Mouse (Mus musculus) lung, embryonic 15.5 days (tissue): ENCODE measurements around the gene Rab43. TPM values are rescaled to one million over a fixed set of nuclear protein-coding genes. Genes with fewer than 3 reads are reported as not detected.
A peak's percentile ranks its signal among the peaks of the same experiment; 100 is the strongest.

Source experiments
- ATAC-seq: fragments of 200-750 bp; cut with Nextera tagmentation; 2 replicates; pipeline ENCODE4 v1.8.0; 2017; ENCODE audit warnings: moderate number of reproducible peaks, borderline replicate concordance; ENCODE audit not compliant: low FRiP score, low TSS enrichment; ENCODE audit errors: extremely low read depth
- H3K27ac ChIP-seq: fragments of 300-500 bp; sonication (generic); 2 replicates; pipeline ENCODE4 v1.5.1; 2015; ENCODE audit warnings: moderate library complexity, mild to moderate bottlenecking, inconsistent platforms
- H3K27me3 ChIP-seq: fragments of 300-500 bp; sonication (generic); 2 replicates; pipeline ENCODE4 v1.6.1; 2015; ENCODE audit warnings: inconsistent platforms
- H3K36me3 ChIP-seq: fragments of 300-500 bp; sonication (generic); 2 replicates; pipeline ENCODE4 v1.6.1; 2015; ENCODE audit warnings: inconsistent platforms
- H3K4me1 ChIP-seq: fragments of 300-500 bp; sonication (generic); 2 replicates; pipeline ENCODE4 v1.6.1; 2015; ENCODE audit warnings: inconsistent platforms
- H3K4me2 ChIP-seq: fragments of 300-500 bp; sonication (generic); 2 replicates; pipeline ENCODE4 v1.6.1; 2015; ENCODE audit warnings: inconsistent platforms, mild to moderate bottlenecking, moderate library complexity
- H3K4me3 ChIP-seq: fragments of 300-500 bp; sonication (generic); 2 replicates; pipeline ENCODE4 v1.5.1; 2015; ENCODE audit warnings: mild to moderate bottlenecking, inconsistent platforms
- H3K9ac ChIP-seq: fragments of 300-500 bp; sonication (generic); 2 replicates; pipeline ENCODE4 v1.6.1; 2015; ENCODE audit warnings: inconsistent platforms
- H3K9me3 ChIP-seq: fragments of 300-500 bp; sonication (generic); 2 replicates; pipeline ENCODE4 v1.6.1; 2016; ENCODE audit warnings: inconsistent platforms
- WGBS: fragments of 180-500 bp; shearing (Covaris S2); methylation state at CpG from one replicate; pipeline ENCODE4 v1.1.7; 2015; 5-methylcytosine and 5-hydroxymethylcytosine counted together
- polyA plus RNA-seq: library from polyadenylated mRNA; unstranded; fragments of >200 nt; fragmentation: Nextera tagmentation; extraction: Ambion mirVana; gene quantifications from 2 replicates; pipeline ENCODE4 v1.2.1, GENCODE M21; 2015

Gene Rab43
- polyA plus RNA-seq, 1 experiment from 2014 or later, result 12.6 TPM

- Histone ChIP-seq H3K4me2 (peak overlapping the region; percentile 86), H3K27me3 (no peaks in the 10 kb centered on the region), H3K4me3 (no peak overlapping the region), H3K4me1 (peaks cover 15% of the 10 kb centered on the region), H3K9me3 (no peaks in the 10 kb centered on the region), H3K36me3 (peaks cover 38% of the 10 kb centered on the region), H3K9ac (no peak overlapping the region), H3K27ac (peak overlapping the region; percentile 93)
- 50% methylated on average over 11 of the region's 11 CpGs for WGBS
- ATAC-seq, result no peak
Measured at GRCm38 (mm10) chr6:87839797-87840341, 27.9 kb upstream of the Rab43 start.

GRCm38 (mm10) chr6:87838551-87839197, 26.7 kb upstream of the Rab43 start, which contains the start of gene Isy1:
TSS of gene Isy1 (minus strand) at chr6:87838798.
- ATAC-seq, result peak; percentile 97

GRCm38 (mm10) chr6:87835695-87836094, 23.7 kb upstream of the Rab43 start, which contains the start of gene Gm45140:
TSS of gene Gm45140 (minus strand) at chr6:87835795.
- Histone ChIP-seq H3K4me1 (peaks cover 15% of the 10 kb centered on the region), H3K4me3 (no peak within 1 kb of the TSS), H3K4me2 (no peak within 1 kb of the TSS), H3K9me3 (no peaks in the 10 kb centered on the region), H3K27ac (no peak within 1 kb of the TSS), H3K27me3 (no peaks in the 10 kb centered on the region), H3K36me3 (peaks cover 21% of the 10 kb centered on the region), H3K9ac (no peak within 1 kb of the TSS)
- ATAC-seq, result no peak
- WGBS, result 91% methylated on average over 7 of the region's 7 CpGs

More at GRCm38 (mm10) chr6:87838551-87839197, 26.7 kb upstream of the Rab43 start, which contains the start of gene Isy1:
- peak within 1 kb of the TSS; percentile 93 for H3K27ac ChIP-seq
- no peaks in the 10 kb centered on the region for H3K27me3 ChIP-seq
- no peaks in the 10 kb centered on the region for H3K9me3 ChIP-seq
- peak within 1 kb of the TSS; percentile 90 for H3K9ac ChIP-seq
- H3K4me3 ChIP-seq, result peak within 1 kb of the TSS; percentile 75
- H3K4me2 ChIP-seq, result peak within 1 kb of the TSS; percentile 86
- peaks cover 37% of the 10 kb centered on the region for H3K36me3 ChIP-seq
- WGBS, result under 1% methylated on average over 46 of the region's 46 CpGs
- H3K4me1 ChIP-seq, result peaks cover 15% of the 10 kb centered on the region

GRCm38 (mm10) chr6:87820366-87820765, 8.4 kb upstream of the Rab43 start:
- no peak for ATAC-seq
- no peak overlapping the region for H3K9ac ChIP-seq
- H3K4me3 ChIP-seq, result no peak overlapping the region
- H3K4me2 ChIP-seq, result no peak overlapping the region
- peaks cover 78% of the 10 kb centered on the region for H3K36me3 ChIP-seq
- no peaks in the 10 kb centered on the region for H3K27me3 ChIP-seq
- H3K4me1 ChIP-seq, result no peaks in the 10 kb centered on the region
- no peaks in the 10 kb centered on the region for H3K9me3 ChIP-seq
- WGBS, result 91% methylated on average over 2 of the region's 2 CpGs
- H3K27ac ChIP-seq, result no peak overlapping the region

- no peak for ATAC-seq
- H3K9ac ChIP-seq, result no peak overlapping the region
- H3K27ac ChIP-seq, result no peak overlapping the region
- H3K9me3 ChIP-seq, result no peaks in the 10 kb centered on the region
- no peak overlapping the region for H3K4me3 ChIP-seq
- H3K4me1 ChIP-seq, result peaks cover 16% of the 10 kb centered on the region
- no peak overlapping the region for H3K4me2 ChIP-seq
- peaks cover 35% of the 10 kb centered on the region for H3K36me3 ChIP-seq
- H3K27me3 ChIP-seq, result no peaks in the 10 kb centered on the region
- 90% methylated on average over 5 of the region's 5 CpGs for WGBS
Measured at GRCm38 (mm10) chr6:87814486-87814885, 2.5 kb upstream of the Rab43 start.

GRCm38 (mm10) chr6:87812656-87813055, 692 bp upstream of the Rab43 start:
- Histone ChIP-seq H3K4me3 (peak overlapping the region; percentile 84), H3K27me3 (no peaks in the 10 kb centered on the region), H3K27ac (peak overlapping the region; percentile 92), H3K9me3 (no peaks in the 10 kb centered on the region), H3K36me3 (peaks cover 18% of the 10 kb centered on the region), H3K4me1 (peaks cover 16% of the 10 kb centered on the region), H3K9ac (no peak overlapping the region), H3K4me2 (peak overlapping the region; percentile 89)
- WGBS, result 85% methylated on average over 1 of the region's 1 CpGs
- ATAC-seq, result no peak

GRCm38 (mm10) chr6:87810713-87811669, 973 bp downstream of the Rab43 start:
- WGBS, result under 1% methylated on average over 77 of the region's 77 CpGs

GRCm38 (mm10) chr6:87810311-87810710, 1.7 kb downstream of the Rab43 start:
- ATAC-seq, result no peak
- Histone ChIP-seq H3K9ac (peak overlapping the region; percentile 77; the same call in 1 of the 2 replicates), H3K9me3 (no peaks in the 10 kb centered on the region), H3K36me3 (peaks cover 6% of the 10 kb centered on the region; the same call in 1 of the 2 replicates), H3K27me3 (no peaks in the 10 kb centered on the region), H3K27ac (peak overlapping the region; percentile 92), H3K4me2 (peak overlapping the region; percentile 89), H3K4me1 (peaks cover 20% of the 10 kb centered on the region), H3K4me3 (peak overlapping the region; percentile 84)
- 31% methylated on average over 6 of the region's 6 CpGs for WGBS

More at GRCm38 (mm10) chr6:87810713-87811669, 973 bp downstream of the Rab43 start:
- Histone ChIP-seq H3K4me1 (peaks cover 20% of the 10 kb centered on the region), H3K9me3 (no peaks in the 10 kb centered on the region), H3K27ac (peak overlapping the region; percentile 92), H3K4me3 (peak overlapping the region; percentile 84), H3K27me3 (no peaks in the 10 kb centered on the region), H3K36me3 (peaks cover 6% of the 10 kb centered on the region; the same call in 1 of the 2 replicates), H3K4me2 (peak overlapping the region; percentile 89), H3K9ac (peak overlapping the region; percentile 77)
- peak; percentile 6; the same call in 1 of the 2 replicates for ATAC-seq

GRCm38 (mm10) chr6:87809651-87810161, 2.3 kb downstream of the Rab43 start:
- ATAC-seq, result no peak
- Histone ChIP-seq H3K27me3 (no peaks in the 10 kb centered on the region), H3K27ac (no peak overlapping the region), H3K4me2 (peak overlapping the region; percentile 89), H3K9ac (no peak overlapping the region), H3K4me3 (no peak overlapping the region; the same call in 1 of the 2 replicates), H3K9me3 (no peaks in the 10 kb centered on the region), H3K4me1 (peaks cover 20% of the 10 kb centered on the region), H3K36me3 (peaks cover 6% of the 10 kb centered on the region; the same call in 1 of the 2 replicates)
- WGBS, result 81% methylated on average over 6 of the region's 6 CpGs

- Histone ChIP-seq H3K4me3 (no peak overlapping the region), H3K9ac (no peak overlapping the region), H3K4me1 (peaks cover 20% of the 10 kb centered on the region), H3K27ac (no peak overlapping the region), H3K36me3 (peaks cover 6% of the 10 kb centered on the region; the same call in 1 of the 2 replicates), H3K27me3 (no peaks in the 10 kb centered on the region), H3K4me2 (no peak overlapping the region), H3K9me3 (no peaks in the 10 kb centered on the region)
- ATAC-seq, result no peak
- WGBS, result 90% methylated on average over 2 of the region's 2 CpGs
Measured at GRCm38 (mm10) chr6:87809144-87809543, 2.8 kb downstream of the Rab43 start.

GRCm38 (mm10) chr6:87808521-87808920, 3.4 kb downstream of the Rab43 start:
- Histone ChIP-seq H3K9me3 (no peaks in the 10 kb centered on the region), H3K27ac (no peak overlapping the region), H3K27me3 (no peaks in the 10 kb centered on the region), H3K4me1 (peaks cover 20% of the 10 kb centered on the region), H3K4me3 (no peak overlapping the region), H3K36me3 (peaks cover 3% of the 10 kb centered on the region; the same call in 1 of the 2 replicates), H3K4me2 (no peak overlapping the region), H3K9ac (no peak overlapping the region)
- WGBS, result 75% methylated on average over 3 of the region's 3 CpGs
- no peak for ATAC-seq
